Mouse (Mus musculus): ENCODE results near the gene Efna5.

- no peak for TF ChIP-seq GATA1 (IDR thresholded peaks at IDR 0.05; ENCODE audit: borderline replicate concordance, low read length)
- TF ChIP-seq FLI1 (IDR thresholded peaks at IDR 0.05; ENCODE audit: low read length), result no peak
Observed at GRCm38 (mm10) chr17:62816879-62817278, 64.2 kb downstream of the Efna5 start.
